Mouse (Mus musculus): Measurements from ENCODE around the gene Syne1.

DNA sequence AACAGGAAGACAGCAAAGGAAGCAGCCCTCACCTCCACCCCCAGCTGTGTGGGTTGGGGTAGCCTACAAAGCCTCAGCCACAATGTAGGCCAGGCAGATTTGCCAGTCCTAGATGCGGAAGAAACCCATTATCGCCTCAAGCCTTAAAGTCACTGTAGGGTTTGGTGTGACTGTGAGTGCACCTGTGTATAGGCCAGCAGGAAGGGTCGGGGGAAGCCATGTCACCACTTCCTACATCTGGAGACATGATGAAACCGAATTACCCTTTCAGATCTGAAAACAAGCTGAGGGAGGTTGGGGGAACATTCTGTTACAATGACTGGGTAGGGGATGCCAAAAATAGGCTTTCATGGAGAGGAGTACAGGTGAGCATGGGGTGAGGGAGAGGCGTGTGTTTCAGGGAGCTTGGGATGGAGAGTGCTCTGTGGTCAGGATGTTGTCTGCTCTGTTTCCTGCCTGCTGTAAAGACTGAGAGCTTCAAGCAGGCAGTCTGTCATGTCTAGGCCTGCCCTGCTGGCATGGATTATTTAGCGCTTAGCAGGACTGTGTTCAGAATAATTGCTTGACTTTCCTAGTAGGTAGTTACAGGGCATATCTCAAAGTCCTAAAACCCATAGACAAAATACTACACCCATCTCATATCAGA, 167.0 kb downstream of the Syne1 start:
- TF ChIP-seq CTCF (IDR thresholded peaks at IDR 0.05; ENCODE audit: borderline replicate concordance, insufficient read depth, low read length) (no peak), POLR2A (IDR thresholded peaks at IDR 0.05; ENCODE audit: low read depth, low read length) (no peak)
